Mouse (Mus musculus): Measurements from ENCODE around the gene Gabra2.

Gabra2 gene

GRCm38 (mm10) chr5:71095725-71096607 is at the start of gene Gabra2:
Gene Gabra2 (minus strand): TSS chr5:71095849.
- in situ Hi-C loops (cut with MboI, MseI) = no loop called here

GRCm38 (mm10) chr5:71136691-71137090 is 41.0 kb upstream of the Gabra2 start:
- in situ Hi-C loops (cut with MboI, MseI) = no loop called here

GRCm38 (mm10) chr5:71135840-71136239 is 40.2 kb upstream of the Gabra2 start:
- in situ Hi-C loops (cut with MboI, MseI) = no loop called here

- in situ Hi-C loops (cut with MboI, MseI) = no loop called here
Measured at GRCm38 (mm10) chr5:71127721-71128120, 32.1 kb upstream of the Gabra2 start.

GRCm38 (mm10) chr5:71115216-71115615 is 19.6 kb upstream of the Gabra2 start:
- in situ Hi-C loops (cut with MboI, MseI) = no loop called here

- in situ Hi-C loops (cut with MboI, MseI) = no loop called here
Measured at GRCm38 (mm10) chr5:71095180-71095579, 469 bp downstream of the Gabra2 start.

- in situ Hi-C loops (cut with MboI, MseI) = no loop called here
Measured at GRCm38 (mm10) chr5:71094776-71095175, 873 bp downstream of the Gabra2 start.

- in situ Hi-C loops (cut with MboI, MseI) = no loop called here
Measured at GRCm38 (mm10) chr5:71093807-71094206, 1.8 kb downstream of the Gabra2 start.

- in situ Hi-C loops (cut with MboI, MseI) = no loop called here
Measured at GRCm38 (mm10) chr5:71092475-71092874, 3.2 kb downstream of the Gabra2 start.

GRCm38 (mm10) chr5:71091926-71092325 is 3.7 kb downstream of the Gabra2 start:
- in situ Hi-C loops (cut with MboI, MseI) = no loop called here

- in situ Hi-C loops (cut with MboI, MseI) = no loop called here
Measured at GRCm38 (mm10) chr5:71078861-71079260, 16.8 kb downstream of the Gabra2 start.

- in situ Hi-C loops (cut with MboI, MseI) = no loop called here
Measured at GRCm38 (mm10) chr5:71061696-71062095, 34.0 kb downstream of the Gabra2 start.

GRCm38 (mm10) chr5:71058047-71058446 is 37.6 kb downstream of the Gabra2 start:
- in situ Hi-C loops (cut with MboI, MseI) = no loop called here

- in situ Hi-C loops (cut with MboI, MseI) = no loop called here
Measured at GRCm38 (mm10) chr5:71037352-71037751, 58.3 kb downstream of the Gabra2 start.

- in situ Hi-C loops (cut with MboI, MseI) = no loop called here
Measured at GRCm38 (mm10) chr5:71025956-71026355, 69.7 kb downstream of the Gabra2 start.

GRCm38 (mm10) chr5:71011751-71012150 is 83.9 kb downstream of the Gabra2 start:
- in situ Hi-C loops (cut with MboI, MseI) = loop anchor here in 1 of 2 experiments (25.0 kb wide), 1 partner anchor 701 kb away; no protein-coding TSS in a partner anchor

GRCm38 (mm10) chr5:71011271-71011670 is 84.4 kb downstream of the Gabra2 start:
- in situ Hi-C loops (cut with MboI, MseI) = loop anchor here in 1 of 2 experiments (25.0 kb wide), 1 partner anchor 701 kb away; no protein-coding TSS in a partner anchor

- in situ Hi-C loops (cut with MboI, MseI) = loop anchor here in 1 of 2 experiments (25.0 kb wide), 1 partner anchor 702 kb away; no protein-coding TSS in a partner anchor
Measured at GRCm38 (mm10) chr5:71010797-71011196, 84.9 kb downstream of the Gabra2 start.

GRCm38 (mm10) chr5:70995617-70996325 is 99.9 kb downstream of the Gabra2 start:
- in situ Hi-C loops (cut with MboI, MseI) = loop anchor here in 1 of 2 experiments (25.0 kb wide), 1 partner anchor 1117 kb away; no protein-coding TSS in a partner anchor

GRCm38 (mm10) chr5:70993281-70993680 is 102.4 kb downstream of the Gabra2 start:
- in situ Hi-C loops (cut with MboI, MseI) = loop anchor here in 1 of 2 experiments (25.0 kb wide), 1 partner anchor 1119 kb away; no protein-coding TSS in a partner anchor

- in situ Hi-C loops (cut with MboI, MseI) = loop anchor here in 1 of 2 experiments (25.0 kb wide), 1 partner anchor 1121 kb away; no protein-coding TSS in a partner anchor
Measured at GRCm38 (mm10) chr5:70990891-70991290, 104.8 kb downstream of the Gabra2 start.
